Mouse (Mus musculus): Measurements from ENCODE around the gene Rrp7a. TPM values are rescaled to one million over a fixed set of nuclear protein-coding genes. Genes with fewer than 3 reads are reported as not detected.

Gene Rrp7a
- polyA plus RNA-seq, 1 experiment from 2014 or later, result 78.9 TPM

DNA sequence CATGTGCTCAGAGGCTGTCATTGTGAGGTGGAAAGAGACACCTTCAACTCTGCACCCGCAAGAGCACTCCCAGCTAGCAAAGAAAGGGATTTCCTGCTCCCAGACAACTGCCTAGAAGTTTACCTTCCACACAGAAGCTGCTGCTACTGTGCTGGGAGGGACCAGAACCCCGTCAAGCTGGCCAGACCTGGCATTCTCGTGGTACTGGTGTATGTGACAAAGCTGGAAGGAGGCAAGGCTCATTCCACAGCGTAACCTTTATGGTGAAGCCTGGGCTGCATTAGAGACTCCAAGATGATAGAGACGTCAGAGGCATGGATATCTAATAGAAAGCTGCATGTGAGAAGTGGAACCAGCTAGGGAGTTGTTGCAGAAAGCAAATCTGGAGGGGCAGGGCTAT, 2.0 kb upstream of the Rrp7a start:
- Histone ChIP-seq H3K36me3 (peaks cover 39% of the 10 kb centered on the region), H3K4me2 (no peak overlapping the region), H3K27me3 (no peaks in the 10 kb centered on the region), H3K4me3 (no peak overlapping the region), H3K9ac (no peak overlapping the region), H3K9me3 (no peaks in the 10 kb centered on the region), H3K27ac (replicated peaks) (no peak overlapping the region), H3K4me1 (replicated peaks) (peaks cover 12% of the 10 kb centered on the region)
- ATAC-seq (ENCODE audit: low FRiP score, low read depth), result no peak
- WGBS, result 76% methylated on average over 5 of the region's 5 CpGs

- H3K36me3 ChIP-seq, result peaks cover 28% of the 10 kb centered on the region
- peak overlapping the region; percentile 79 for H3K4me2 ChIP-seq
- H3K4me1 ChIP-seq (replicated peaks), result peaks cover 17% of the 10 kb centered on the region
- peak; percentile 43 for ATAC-seq (ENCODE audit: low FRiP score, low read depth)
- peak overlapping the region; percentile 91 for H3K27ac ChIP-seq (replicated peaks)
- H3K9me3 ChIP-seq, result no peaks in the 10 kb centered on the region
- H3K9ac ChIP-seq, result peak overlapping the region; percentile 79
- no peaks in the 10 kb centered on the region for H3K27me3 ChIP-seq
- peak overlapping the region; percentile 98 for H3K4me3 ChIP-seq
- WGBS, result 2% methylated on average over 39 of the region's 43 CpGs
Measured at GRCm38 (mm10) chr15:83121709-83122565, 664 bp downstream of the Rrp7a start.

- Histone ChIP-seq H3K9ac (no peak overlapping the region), H3K27ac (replicated peaks) (no peak overlapping the region), H3K4me3 (no peak overlapping the region), H3K4me1 (replicated peaks) (peaks cover 28% of the 10 kb centered on the region), H3K4me2 (no peak overlapping the region), H3K27me3 (no peaks in the 10 kb centered on the region), H3K36me3 (peaks cover 19% of the 10 kb centered on the region; the same call in 1 of the 2 replicates), H3K9me3 (no peaks in the 10 kb centered on the region)
- WGBS, result 60% methylated on average over 7 of the region's 7 CpGs
- no peak for ATAC-seq (ENCODE audit: low FRiP score, low read depth)
Measured at GRCm38 (mm10) chr15:83118360-83118759, 4.2 kb downstream of the Rrp7a start.

GRCm38 (mm10) chr15:83115071-83115470, 7.5 kb downstream of the Rrp7a start:
- H3K27me3 ChIP-seq, result no peaks in the 10 kb centered on the region
- peaks cover 19% of the 10 kb centered on the region; the same call in 1 of the 2 replicates for H3K36me3 ChIP-seq
- no peaks in the 10 kb centered on the region for H3K9me3 ChIP-seq
- no peak for ATAC-seq (ENCODE audit: low FRiP score, low read depth)
- no peak overlapping the region for H3K9ac ChIP-seq
- H3K27ac ChIP-seq (replicated peaks), result no peak overlapping the region
- no peak overlapping the region for H3K4me3 ChIP-seq
- no peak overlapping the region for H3K4me2 ChIP-seq
- H3K4me1 ChIP-seq (replicated peaks), result peaks cover 30% of the 10 kb centered on the region
- 34% methylated on average over 6 of the region's 6 CpGs for WGBS

- Histone ChIP-seq H3K4me1 (replicated peaks) (peaks cover 30% of the 10 kb centered on the region), H3K36me3 (peaks cover 15% of the 10 kb centered on the region; the same call in 1 of the 2 replicates), H3K9me3 (no peaks in the 10 kb centered on the region), H3K27me3 (no peaks in the 10 kb centered on the region), H3K4me2 (no peak overlapping the region), H3K9ac (no peak overlapping the region), H3K27ac (replicated peaks) (no peak overlapping the region), H3K4me3 (no peak overlapping the region)
- 49% methylated on average over 9 of the region's 9 CpGs for WGBS
- ATAC-seq (ENCODE audit: low FRiP score, low read depth), result peak; percentile 4; the same call in 1 of the 2 replicates
Measured at GRCm38 (mm10) chr15:83114106-83114505, 8.5 kb downstream of the Rrp7a start.

DNA sequence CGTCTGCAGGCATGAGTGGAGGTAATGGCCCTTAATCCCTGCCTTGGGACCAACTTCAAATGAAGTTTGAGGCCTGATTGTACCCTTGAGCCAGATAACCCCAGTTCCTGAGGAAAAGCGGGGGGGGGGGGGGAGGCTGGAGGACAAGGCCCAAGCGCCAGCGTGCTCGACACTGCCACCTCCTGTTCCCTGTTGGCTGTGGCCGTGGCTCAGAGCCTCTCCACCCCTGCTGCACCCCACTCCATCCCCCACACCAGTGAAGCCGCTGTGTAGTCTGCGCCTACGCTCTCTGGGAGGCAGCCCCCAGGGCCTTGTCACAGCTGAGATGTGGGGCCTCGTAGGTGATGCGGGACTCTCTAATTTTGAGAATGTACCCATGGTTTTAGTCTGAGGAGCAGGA, 9.7 kb downstream of the Rrp7a start:
- Histone ChIP-seq H3K27me3 (no peaks in the 10 kb centered on the region), H3K9ac (no peak overlapping the region), H3K9me3 (no peaks in the 10 kb centered on the region), H3K4me3 (no peak overlapping the region), H3K4me1 (replicated peaks) (peaks cover 25% of the 10 kb centered on the region), H3K27ac (replicated peaks) (no peak overlapping the region), H3K4me2 (no peak overlapping the region), H3K36me3 (peaks cover 11% of the 10 kb centered on the region; the same call in 1 of the 2 replicates)
- WGBS, result 9% methylated on average over 11 of the region's 11 CpGs
- ATAC-seq (ENCODE audit: low FRiP score, low read depth), result peak; percentile 52; the same call in 1 of the 2 replicates

GRCm38 (mm10) chr15:83111874-83112273, 10.7 kb downstream of the Rrp7a start:
- no peaks in the 10 kb centered on the region for H3K27me3 ChIP-seq
- H3K4me2 ChIP-seq, result no peak overlapping the region
- no peak overlapping the region for H3K4me3 ChIP-seq
- H3K36me3 ChIP-seq, result peaks cover 5% of the 10 kb centered on the region; the same call in 1 of the 2 replicates
- 82% methylated on average over 7 of the region's 7 CpGs for WGBS
- peaks cover 28% of the 10 kb centered on the region for H3K4me1 ChIP-seq (replicated peaks)
- no peak overlapping the region for H3K9ac ChIP-seq
- ATAC-seq (ENCODE audit: low FRiP score, low read depth), result no peak
- no peaks in the 10 kb centered on the region for H3K9me3 ChIP-seq
- H3K27ac ChIP-seq (replicated peaks), result no peak overlapping the region

DNA sequence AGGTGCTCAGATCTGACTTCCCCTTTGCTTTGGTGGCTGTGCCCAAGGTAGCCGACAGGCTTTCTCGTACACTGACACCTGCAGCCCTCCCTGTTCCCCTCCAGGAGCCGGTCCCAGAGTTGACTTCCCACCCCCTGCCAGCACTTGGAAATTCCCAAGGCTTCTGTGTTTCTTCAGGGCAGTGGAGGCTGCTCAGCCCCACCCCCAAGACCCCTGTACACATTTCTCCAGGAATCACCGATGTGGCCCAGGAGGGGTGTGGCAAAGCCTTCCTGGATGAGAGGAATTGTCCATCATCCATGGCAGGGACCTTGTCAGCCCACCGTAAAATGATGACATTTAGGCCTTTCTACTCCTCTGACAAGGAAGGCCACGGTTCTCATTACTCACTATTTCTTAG, 11.3 kb downstream of the Rrp7a start:
- Histone ChIP-seq H3K9me3 (no peaks in the 10 kb centered on the region), H3K9ac (no peak overlapping the region), H3K36me3 (no peaks in the 10 kb centered on the region), H3K4me3 (no peak overlapping the region), H3K27me3 (no peaks in the 10 kb centered on the region), H3K27ac (replicated peaks) (no peak overlapping the region), H3K4me2 (no peak overlapping the region), H3K4me1 (replicated peaks) (peaks cover 28% of the 10 kb centered on the region)
- WGBS, result 49% methylated on average over 6 of the region's 6 CpGs
- ATAC-seq (ENCODE audit: low FRiP score, low read depth), result no peak

DNA sequence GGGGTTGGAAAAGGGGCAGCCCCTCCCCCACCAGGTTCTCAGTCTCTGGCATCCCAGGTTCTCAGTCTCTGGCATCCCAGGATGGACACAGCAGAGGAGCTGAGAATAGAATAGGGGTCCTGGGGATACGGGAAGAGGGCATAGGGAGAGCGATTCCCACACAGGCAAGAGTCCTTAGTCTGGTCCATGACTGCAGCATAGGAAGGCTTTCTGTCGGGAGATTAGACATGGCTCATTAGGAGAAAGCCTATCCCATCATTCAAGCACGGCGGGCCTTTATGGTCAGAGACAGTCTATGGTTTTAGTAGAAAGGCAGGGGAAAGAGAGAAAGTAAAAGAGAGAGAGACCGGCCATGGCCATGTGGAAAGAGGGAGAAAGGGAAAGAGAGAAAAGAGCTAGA, 14.8 kb downstream of the Rrp7a start:
- no peak overlapping the region for H3K4me2 ChIP-seq
- H3K4me1 ChIP-seq (replicated peaks), result peaks cover 12% of the 10 kb centered on the region
- no peak overlapping the region for H3K9ac ChIP-seq
- no peak overlapping the region for H3K4me3 ChIP-seq
- WGBS, result 32% methylated on average over 6 of the region's 6 CpGs
- H3K9me3 ChIP-seq, result no peaks in the 10 kb centered on the region
- H3K27me3 ChIP-seq, result no peaks in the 10 kb centered on the region
- no peak for ATAC-seq (ENCODE audit: low FRiP score, low read depth)
- no peaks in the 10 kb centered on the region for H3K36me3 ChIP-seq
- no peak overlapping the region for H3K27ac ChIP-seq (replicated peaks)

GRCm38 (mm10) chr15:83106426-83106825, 16.2 kb downstream of the Rrp7a start:
- WGBS, result 90% methylated on average over 6 of the region's 6 CpGs
- Histone ChIP-seq H3K9me3 (no peaks in the 10 kb centered on the region), H3K36me3 (no peaks in the 10 kb centered on the region), H3K27me3 (peaks cover 4% of the 10 kb centered on the region; the same call in 1 of the 2 replicates), H3K27ac (replicated peaks) (no peak overlapping the region), H3K4me1 (replicated peaks) (peaks cover 8% of the 10 kb centered on the region; the same call in 1 of the 2 replicates), H3K4me3 (no peak overlapping the region), H3K9ac (no peak overlapping the region), H3K4me2 (no peak overlapping the region)
- no peak for ATAC-seq (ENCODE audit: low FRiP score, low read depth)

DNA sequence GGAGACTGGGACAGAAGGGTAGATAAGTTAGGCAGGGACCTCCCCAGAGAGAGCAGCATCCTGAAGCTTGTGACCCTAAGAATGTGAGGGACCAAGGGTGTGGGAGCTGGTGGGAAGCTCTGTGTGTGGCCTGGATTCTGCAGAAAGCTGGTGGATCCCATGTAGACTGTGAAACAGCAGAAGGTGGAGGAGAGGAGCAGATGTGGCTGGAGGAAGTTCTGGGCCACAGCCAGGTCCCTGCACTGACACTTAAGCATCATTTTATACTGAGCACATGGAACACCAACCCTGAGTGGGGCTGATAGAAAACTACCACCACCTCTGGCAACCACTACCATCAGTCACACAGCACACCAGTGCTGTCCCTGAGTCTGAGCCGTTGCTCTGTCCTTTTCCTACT, 19.5 kb downstream of the Rrp7a start:
- no peaks in the 10 kb centered on the region for H3K36me3 ChIP-seq
- 50% methylated on average over 1 of the region's 1 CpGs for WGBS
- ATAC-seq (ENCODE audit: low FRiP score, low read depth), result no peak

GRCm38 (mm10) chr15:83100332-83100662, 22.3 kb downstream of the Rrp7a start:
- H3K4me2 ChIP-seq, result peak overlapping the region; percentile 55
- peaks cover 12% of the 10 kb centered on the region for H3K4me1 ChIP-seq (replicated peaks)
- no peaks in the 10 kb centered on the region for H3K36me3 ChIP-seq
- H3K9ac ChIP-seq, result peak overlapping the region; percentile 23; the same call in 1 of the 2 replicates
- peaks cover 12% of the 10 kb centered on the region; the same call in 1 of the 2 replicates for H3K27me3 ChIP-seq
- WGBS, result 3% methylated on average over 8 of the region's 8 CpGs
- H3K9me3 ChIP-seq, result no peaks in the 10 kb centered on the region
- no peak overlapping the region for H3K27ac ChIP-seq (replicated peaks)
- ATAC-seq (ENCODE audit: low FRiP score, low read depth), result peak; percentile 17; the same call in 1 of the 2 replicates
- H3K4me3 ChIP-seq, result peak overlapping the region; percentile 32

More for the DNA sequence above, 19.5 kb downstream of the Rrp7a start:
- peaks cover 16% of the 10 kb centered on the region for H3K4me1 ChIP-seq (replicated peaks)
- H3K4me3 ChIP-seq, result no peak overlapping the region
- H3K27me3 ChIP-seq, result peaks cover 11% of the 10 kb centered on the region; the same call in 1 of the 2 replicates
- H3K9ac ChIP-seq, result no peak overlapping the region
- H3K27ac ChIP-seq (replicated peaks), result no peak overlapping the region
- H3K9me3 ChIP-seq, result no peaks in the 10 kb centered on the region
- no peak overlapping the region for H3K4me2 ChIP-seq

Data from hindbrain, embryonic 15.5 days (tissue).